Mouse (Mus musculus) heart, adult 11 months (tissue): ENCODE measurements at regions not wholly inside any gene's neighbourhood (a gene's known extent, or its start where the extent isn't known, plus 50 kb on each side); places are given as distances from the start of the nearest gene placed in this dataset.
A peak's percentile ranks its signal among the peaks of the same experiment; 100 is the strongest.
"Not testable (repeated sequence)": the region's sequence is repeated elsewhere in the genome, so short reads cannot be mapped to it uniquely, and the experiment has no call there.

ENCODE experiments used
- DNase-seq: peaks from one replicate; pipeline ENCODE4 v3.0.0; 2022

- DNase-seq = no peak
These were observed 603.5 kb upstream of the Gje1 start for GRCm38 (mm10) chr10:15321480-15321879.

- no peak for DNase-seq
These were observed 599.1 kb upstream of the Gje1 start for GRCm38 (mm10) chr10:15317017-15317607.

DNA sequence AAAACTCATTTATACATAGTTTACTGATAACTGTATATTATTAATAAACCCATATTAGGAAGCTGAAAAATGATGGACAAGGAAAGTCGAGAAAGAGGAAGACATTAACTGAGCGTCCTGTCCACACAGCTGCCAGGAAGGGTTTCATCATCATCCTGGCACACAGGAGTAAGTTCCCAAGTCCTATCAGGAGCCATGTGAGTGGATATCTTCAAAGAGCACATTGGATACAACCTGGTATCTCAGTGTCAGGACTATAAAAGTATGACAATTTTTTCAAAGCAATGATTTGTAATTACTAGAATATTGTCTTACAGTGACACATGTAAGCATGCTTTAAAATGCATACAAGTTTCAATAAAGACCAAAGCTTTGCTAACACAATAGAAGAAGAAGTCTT, 592.6 kb upstream of the Gje1 start:
- DNase-seq = no peak

DNA sequence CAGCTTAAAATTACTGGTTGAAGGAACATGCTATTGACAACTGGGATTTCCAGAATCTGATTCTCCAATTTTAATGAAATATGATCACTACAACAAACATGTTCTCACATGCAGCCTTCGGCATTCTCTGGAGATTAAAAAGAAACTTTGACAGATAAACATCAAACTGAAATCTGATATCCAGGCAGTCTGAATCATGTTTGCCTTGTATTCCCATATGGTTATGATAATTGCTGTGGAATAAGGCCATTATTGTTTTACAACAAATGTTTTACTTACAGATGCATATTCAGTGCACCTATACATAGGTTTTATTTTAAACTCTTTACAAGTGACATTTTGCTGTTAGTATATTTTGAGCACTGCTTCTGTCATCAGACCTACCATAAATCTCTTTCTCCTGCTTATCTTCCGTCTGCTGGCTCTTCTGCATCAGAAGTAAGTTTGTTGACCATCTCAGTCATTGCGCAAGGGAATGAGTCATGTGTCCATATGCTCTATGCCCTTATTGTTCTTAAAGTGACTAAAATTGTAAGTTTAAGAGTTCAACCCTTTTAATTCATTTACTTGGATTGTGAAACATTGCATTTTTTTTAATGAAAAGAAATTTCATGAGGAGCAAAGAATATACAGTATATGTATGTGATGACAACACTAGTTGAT, 587.9 kb upstream of the Gje1 start:
- no peak for DNase-seq

GRCm38 (mm10) chr10:15300199-15301085, 582.4 kb upstream of the Gje1 start:
- peak; percentile 94 for DNase-seq

- peak; percentile 54 for DNase-seq
These were observed 581.6 kb upstream of the Gje1 start for GRCm38 (mm10) chr10:15299331-15300198.

DNA sequence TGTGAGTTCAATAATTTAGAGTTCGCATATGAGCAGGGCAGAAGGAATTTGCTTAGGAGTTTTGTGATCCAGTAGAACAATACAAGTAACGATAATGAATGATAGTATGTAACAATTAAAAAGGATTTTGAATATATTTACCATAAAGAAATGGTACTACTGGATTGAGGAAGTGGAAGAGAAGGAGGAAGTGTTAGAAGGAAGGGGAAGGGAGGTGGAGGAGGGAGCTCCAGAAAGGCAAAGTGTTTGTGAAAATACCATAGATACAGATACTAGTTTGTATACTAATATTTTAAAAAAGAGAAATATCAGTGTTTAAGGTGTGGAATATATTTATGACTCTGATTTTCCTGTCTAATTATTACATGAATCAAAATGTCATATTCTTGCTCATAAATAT, 579.2 kb upstream of the Gje1 start:
- no peak for DNase-seq

DNA sequence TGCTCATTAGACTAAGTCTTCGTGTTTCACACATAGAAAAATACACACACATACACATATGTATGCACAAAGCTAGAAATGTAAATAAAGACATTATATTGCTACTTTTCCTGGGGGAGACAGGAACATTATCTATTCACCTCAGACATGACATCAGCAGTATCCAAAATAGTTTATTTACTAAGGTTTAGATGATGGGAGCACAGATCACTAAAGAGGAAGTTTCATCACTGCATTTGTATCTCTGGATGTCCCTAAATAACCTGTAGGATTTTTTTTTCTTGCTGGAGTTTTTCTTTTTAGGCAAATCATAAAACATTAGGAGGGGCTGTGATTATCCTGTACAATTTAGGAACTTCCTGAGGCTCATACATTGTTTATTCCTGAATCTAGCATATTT, 576.1 kb upstream of the Gje1 start:
- DNase-seq = no peak

GRCm38 (mm10) chr10:15263337-15263736, 545.3 kb upstream of the Gje1 start:
- not testable (repeated sequence) for DNase-seq

GRCm38 (mm10) chr10:15262282-15262681, 544.3 kb upstream of the Gje1 start:
- not testable (repeated sequence) for DNase-seq

DNA sequence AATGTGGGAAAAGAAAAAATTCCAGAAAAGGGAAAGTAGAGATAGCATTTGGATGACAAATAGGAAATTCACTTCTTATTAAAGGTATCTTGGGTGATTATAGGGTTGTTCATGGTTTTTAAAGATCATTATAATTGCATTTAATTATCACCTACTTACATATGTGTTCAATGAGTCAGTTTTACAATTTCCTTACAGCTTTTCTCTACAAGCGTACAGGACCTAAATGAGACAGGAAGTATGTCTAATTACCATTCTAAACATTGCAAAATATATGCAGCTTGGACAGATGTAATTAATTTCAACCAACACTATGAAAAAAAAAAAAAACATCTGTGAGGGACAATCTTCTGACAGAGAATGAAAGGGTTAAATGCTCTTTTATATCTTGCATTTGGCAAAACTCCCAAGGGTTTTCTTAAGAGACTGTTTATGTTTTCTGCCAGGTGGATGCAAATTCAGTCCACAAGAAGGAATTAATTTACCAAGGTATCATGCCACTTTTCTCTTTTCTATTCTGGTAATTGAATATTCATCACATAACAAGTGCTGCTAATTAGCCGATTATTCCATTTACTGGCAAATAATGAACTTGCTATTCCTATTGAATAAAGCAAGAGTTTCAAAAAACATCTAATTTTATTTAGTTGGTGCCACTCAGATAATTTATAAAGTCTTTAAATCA, 531.5 kb upstream of the Gje1 start:
- DNase-seq = no peak

DNA sequence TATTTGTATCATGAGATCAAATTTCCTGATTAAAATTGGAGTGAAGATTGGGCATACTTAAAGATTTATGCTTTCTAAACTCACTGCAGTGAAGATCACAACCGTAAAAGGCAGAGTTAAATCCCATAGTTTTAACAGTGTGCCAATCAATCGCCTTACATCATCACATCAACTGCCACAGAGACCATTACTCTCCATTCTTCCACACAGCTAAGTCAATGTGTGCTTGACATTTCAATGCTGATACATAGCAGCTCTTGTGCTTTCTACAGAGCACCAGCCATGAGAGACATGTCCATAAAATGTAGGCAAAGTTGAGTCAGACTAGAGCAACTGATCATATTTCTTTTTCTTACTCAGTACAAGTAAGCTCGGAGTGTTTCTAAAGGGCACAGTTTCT, 530.9 kb upstream of the Gje1 start:
- DNase-seq = no peak

- no peak for DNase-seq
These were observed 526.6 kb upstream of the Gje1 start for GRCm38 (mm10) chr10:15244376-15245262.

GRCm38 (mm10) chr10:15243460-15243859, 525.4 kb upstream of the Gje1 start:
- no peak for DNase-seq

GRCm38 (mm10) chr10:15218883-15219282, 500.9 kb upstream of the Gje1 start:
- no peak for DNase-seq

- no peak for DNase-seq
These were observed 461.6 kb upstream of the Gje1 start for GRCm38 (mm10) chr10:15179585-15179984.

- DNase-seq = no peak
These were observed 456.4 kb upstream of the Gje1 start for GRCm38 (mm10) chr10:15174421-15174820.

GRCm38 (mm10) chr10:15172558-15172957, 454.5 kb upstream of the Gje1 start:
- no peak for DNase-seq

DNA sequence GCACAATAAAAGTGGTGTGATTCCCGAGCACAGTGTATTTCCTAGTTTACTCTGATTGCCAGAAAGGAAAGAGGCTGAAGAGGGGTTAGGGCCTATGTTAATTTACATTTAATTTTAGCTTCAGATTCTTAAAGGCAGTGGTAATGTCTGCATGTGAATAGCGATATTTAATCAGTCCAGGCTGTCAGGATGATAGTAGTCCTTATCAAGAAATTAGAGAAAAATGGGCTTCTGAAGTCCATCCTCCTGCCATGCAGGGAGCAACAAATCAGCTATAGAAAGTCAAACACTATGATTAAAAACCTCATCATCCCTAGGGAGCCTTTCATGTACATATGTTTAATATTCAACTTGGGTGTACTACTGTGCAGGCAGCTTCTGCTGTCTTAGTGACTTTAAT, 422.7 kb upstream of the Gje1 start:
- DNase-seq = no peak
